ENCODE assay signal across 8 mouse cellular contexts in genomic region chr3:89437269-89437668, GRCm38 (mm10). TPM values are rescaled to one million over a fixed set of nuclear protein-coding genes. Genes with fewer than 3 reads are reported as not detected.
A peak's percentile ranks its signal among the peaks of the same experiment; 100 is the strongest.
DNase-seq lines count a peak whose midpoint lies in the region; ATAC-seq and TF ChIP-seq lines count a peak whose summit lies in the region.

No protein-coding gene starts in this region.

- 36% methylated on average over 5 of the region's 5 CpGs for WGBS in heart, embryonic 10.5 days
- 18% methylated on average over 5 of the region's 5 CpGs for WGBS in forebrain, embryonic 14.5 days
- 31% methylated on average over 5 of the region's 5 CpGs for WGBS in kidney, postnatal 0 days

- H3K9me3 ChIP-seq in heart, embryonic 10.5 days = no peaks in the 10 kb centered on the region
- no peaks in the 10 kb centered on the region for H3K9me3 ChIP-seq in G1E (replicated peaks)
- H3K9me3 ChIP-seq in forebrain, embryonic 14.5 days (replicated peaks; ENCODE audit: control insufficient read depth, low read length) = no peaks in the 10 kb centered on the region
- H3K9me3 ChIP-seq in kidney, postnatal 0 days (replicated peaks; ENCODE audit: low read length) = no peaks in the 10 kb centered on the region

- no peak for ATAC-seq in G1E (ENCODE audit: extremely low read depth, insufficient number of reproducible peaks, low FRiP score, poor library complexity, severe bottlenecking)
- ATAC-seq in forebrain, embryonic 14.5 days = peak; percentile 66
- no peak for ATAC-seq in kidney, postnatal 0 days (replicated peaks; ENCODE audit: low FRiP score, low read depth)
- peak; percentile 38 for ATAC-seq in megakaryocyte progenitor cell, adult 5-6 weeks (replicated peaks; ENCODE audit: poor library complexity)

- H3K9ac ChIP-seq in forebrain, embryonic 14.5 days (ENCODE audit: low read length) = peak overlapping the region; percentile 30
- H3K9ac ChIP-seq in kidney, postnatal 0 days (ENCODE audit: low read depth, low read length) = peak overlapping the region; percentile 59; the same call in 1 of the 2 replicates

- no peaks in the 10 kb centered on the region for H3K27me3 ChIP-seq in heart, embryonic 10.5 days (ENCODE audit: insufficient read depth, poor library complexity, severe bottlenecking)
- H3K27me3 ChIP-seq in G1E (ENCODE audit: insufficient read depth, low read length) = no peaks in the 10 kb centered on the region
- H3K27me3 ChIP-seq in forebrain, embryonic 14.5 days (replicated peaks; ENCODE audit: control insufficient read depth, insufficient read depth, low read length) = no peaks in the 10 kb centered on the region
- H3K27me3 ChIP-seq in kidney, postnatal 0 days (ENCODE audit: insufficient read depth, low read length) = no peaks in the 10 kb centered on the region

- peaks cover 38% of the 10 kb centered on the region for H3K4me1 ChIP-seq in heart, embryonic 10.5 days
- peaks cover 46% of the 10 kb centered on the region for H3K4me1 ChIP-seq in G1E (ENCODE audit: insufficient read depth, low read depth, low read length)
- H3K4me1 ChIP-seq in forebrain, embryonic 14.5 days (ENCODE audit: control insufficient read depth, insufficient read depth, low read length) = peaks cover 3% of the 10 kb centered on the region; the same call in 1 of the 2 replicates
- peaks cover 6% of the 10 kb centered on the region for H3K4me1 ChIP-seq in kidney, postnatal 0 days (replicated peaks; ENCODE audit: insufficient read depth, low read length)

- no peak for DNase-seq in heart, embryonic 10.5 days (ENCODE audit: low spot score)
- DNase-seq in heart, adult 8-10 months (ENCODE audit: low spot score) = no peak
- peak; percentile 8 for DNase-seq in G1E (ENCODE audit: low spot score)
- DNase-seq in forebrain, embryonic 14.5 days (ENCODE audit: low spot score) = peak; percentile 31
- no peak for DNase-seq in kidney, postnatal 0 days (ENCODE audit: low spot score)
- DNase-seq in c-Kit-positive CD71-positive TER-119-positive erythroid progenitor cells, embryonic 14.5 days (ENCODE audit: low spot score) = no peak
- no peak for DNase-seq in urinary bladder, postnatal 14 days (ENCODE audit: low spot score)

- peak overlapping the region; percentile 92 for H3K27ac ChIP-seq in heart, embryonic 10.5 days
- H3K27ac ChIP-seq in forebrain, embryonic 14.5 days (ENCODE audit: low read depth, low read length) = no peak overlapping the region
- peak overlapping the region; percentile 87 for H3K27ac ChIP-seq in kidney, postnatal 0 days

- no peak for TF ChIP-seq CTCF in G1E (IDR thresholded peaks at IDR 0.05; ENCODE audit: low read depth, low read length)
- no peak for TF ChIP-seq CTCF in kidney, postnatal 0 days (IDR thresholded peaks at IDR 0.05; ENCODE audit: low read depth)

- H3K4me3 ChIP-seq in heart, embryonic 10.5 days = peak overlapping the region; percentile 71
- H3K4me3 ChIP-seq in G1E (ENCODE audit: low read depth, low read length) = peak overlapping the region; percentile 68
- H3K4me3 ChIP-seq in forebrain, embryonic 14.5 days (ENCODE audit: low read depth, low read length) = peak overlapping the region; percentile 26; the same call in 1 of the 2 replicates
- H3K4me3 ChIP-seq in kidney, postnatal 0 days (replicated peaks; ENCODE audit: low read depth, low read length) = peak overlapping the region; percentile 47

- H3K36me3 ChIP-seq in heart, embryonic 10.5 days = peaks cover 46% of the 10 kb centered on the region
- H3K36me3 ChIP-seq in G1E (replicated peaks) = peaks cover 67% of the 10 kb centered on the region
- H3K36me3 ChIP-seq in forebrain, embryonic 14.5 days (ENCODE audit: control insufficient read depth, insufficient read depth, low read length) = peaks cover 29% of the 10 kb centered on the region
- H3K36me3 ChIP-seq in kidney, postnatal 0 days (ENCODE audit: insufficient read depth, low read length) = peaks cover 15% of the 10 kb centered on the region

- peak overlapping the region; percentile 52 for H3K4me2 ChIP-seq in forebrain, embryonic 14.5 days (ENCODE audit: low read length)
- peak overlapping the region; percentile 77 for H3K4me2 ChIP-seq in kidney, postnatal 0 days (ENCODE audit: low read length)

RNA-seq across cellular contexts. Expression of gene Pbxip1, which starts 0.8 kb away (rescaled TPM):
- polyA plus RNA-seq in heart, embryonic 10.5 days (2016; fragmentation: Nextera tagmentation; extraction: Ambion mirVana) = 46.5 and 68.4 TPM in 2 replicates
- 10 to 100 TPM; 67.8 to 74.7 (median 71.2) TPM for total RNA-seq in heart, adult 8-10 months (2022)
- 9.0 and 12.1 TPM in 2 replicates for total RNA-seq in G1E (2014; fragmentation: Nextera tagmentation)
- 15.0 and 16.4 TPM in 2 replicates for total RNA-seq in G1E (2017)
- 8.3 and 9.0 TPM in 2 replicates for polyA plus RNA-seq in G1E (2012)
- polyA plus RNA-seq in forebrain, embryonic 14.5 days (2014; fragmentation: Nextera tagmentation; extraction: Ambion mirVana) = 7.7 and 8.3 TPM in 2 replicates
- 65.2 and 67.1 TPM in 2 replicates for polyA plus RNA-seq in kidney, postnatal 0 days (2015; fragmentation: Nextera tagmentation; extraction: Ambion mirVana)
- total RNA-seq in megakaryocyte progenitor cell, adult 5-6 weeks (2015) = 5.2 and 6.1 TPM in 2 replicates
- total RNA-seq in megakaryocyte progenitor cell, adult 5-6 weeks (2017) = 13.4 and 15.0 TPM in 2 replicates

RNA-seq across cellular contexts. Expression of gene Pygo2, which starts 7.3 kb away (rescaled TPM):
- polyA plus RNA-seq in heart, embryonic 10.5 days (2016; fragmentation: Nextera tagmentation; extraction: Ambion mirVana) = 28.2 and 35.9 TPM in 2 replicates
- 10 to 100 TPM; 13.3 to 17.9 (median 14.9) TPM for total RNA-seq in heart, adult 8-10 months (2022)
- total RNA-seq in G1E (2014; fragmentation: Nextera tagmentation) (30.9 and 62.1 TPM in 2 replicates), G1E (2017) (20.9 and 22.2 TPM in 2 replicates)
- 201 and 246 TPM in 2 replicates for polyA plus RNA-seq in G1E (2012)
- 35.2 and 41.1 TPM in 2 replicates for polyA plus RNA-seq in forebrain, embryonic 14.5 days (2014; fragmentation: Nextera tagmentation; extraction: Ambion mirVana)
- 29.2 and 30.3 TPM in 2 replicates for polyA plus RNA-seq in kidney, postnatal 0 days (2015; fragmentation: Nextera tagmentation; extraction: Ambion mirVana)
- total RNA-seq in megakaryocyte progenitor cell, adult 5-6 weeks (2015) = 18.9 and 25.2 TPM in 2 replicates
- total RNA-seq in megakaryocyte progenitor cell, adult 5-6 weeks (2017) = 11.8 and 12.8 TPM in 2 replicates

RNA-seq across cellular contexts. Expression of gene Pmvk, which starts 17.1 kb away (rescaled TPM):
- 64.3 and 70.4 TPM in 2 replicates for polyA plus RNA-seq in heart, embryonic 10.5 days (2016; fragmentation: Nextera tagmentation; extraction: Ambion mirVana)
- total RNA-seq in heart, adult 8-10 months (2022) = 1 to 10 TPM; 5.5 to 8.6 (median 7.5) TPM
- 12.1 and 17.8 TPM in 2 replicates for total RNA-seq in G1E (2014; fragmentation: Nextera tagmentation)
- total RNA-seq in G1E (2017) = 46.6 and 48.1 TPM in 2 replicates
- polyA plus RNA-seq in G1E (2012) = 14.9 and 26.1 TPM in 2 replicates
- polyA plus RNA-seq in forebrain, embryonic 14.5 days (2014; fragmentation: Nextera tagmentation; extraction: Ambion mirVana) = 84.4 and 90.2 TPM in 2 replicates
- polyA plus RNA-seq in kidney, postnatal 0 days (2015; fragmentation: Nextera tagmentation; extraction: Ambion mirVana) = 52.7 and 54.5 TPM in 2 replicates
- total RNA-seq in megakaryocyte progenitor cell, adult 5-6 weeks (2015) = 14.7 and 14.8 TPM in 2 replicates
- 18.8 and 25.3 TPM in 2 replicates for total RNA-seq in megakaryocyte progenitor cell, adult 5-6 weeks (2017)

RNA-seq across cellular contexts. Expression of gene Shc1, which starts 19.0 kb away (rescaled TPM):
- polyA plus RNA-seq in heart, embryonic 10.5 days (2016; fragmentation: Nextera tagmentation; extraction: Ambion mirVana) = 72.2 and 79.5 TPM in 2 replicates
- 10 to 100 TPM; 33.3 to 37.7 (median 36.5) TPM for total RNA-seq in heart, adult 8-10 months (2022)
- total RNA-seq in G1E (2014; fragmentation: Nextera tagmentation) (61.7 and 124 TPM in 2 replicates), G1E (2017) (40.9 and 47.6 TPM in 2 replicates)
- 111 and 118 TPM in 2 replicates for polyA plus RNA-seq in G1E (2012)
- polyA plus RNA-seq in forebrain, embryonic 14.5 days (2014; fragmentation: Nextera tagmentation; extraction: Ambion mirVana) = 9.9 and 11.8 TPM in 2 replicates
- 72.0 and 73.2 TPM in 2 replicates for polyA plus RNA-seq in kidney, postnatal 0 days (2015; fragmentation: Nextera tagmentation; extraction: Ambion mirVana)
- 41.4 and 42.8 TPM in 2 replicates for total RNA-seq in megakaryocyte progenitor cell, adult 5-6 weeks (2015)
- 49.6 and 52.8 TPM in 2 replicates for total RNA-seq in megakaryocyte progenitor cell, adult 5-6 weeks (2017)

RNA-seq across cellular contexts. Expression of gene Cks1b, which starts 19.1 kb away (rescaled TPM):
- 465 and 589 TPM in 2 replicates for polyA plus RNA-seq in heart, embryonic 10.5 days (2016; fragmentation: Nextera tagmentation; extraction: Ambion mirVana)
- 1 to 10 TPM; 3.8 to 5.4 (median 4.2) TPM for total RNA-seq in heart, adult 8-10 months (2022)
- total RNA-seq in G1E (2014; fragmentation: Nextera tagmentation) (92.2 and 99.8 TPM in 2 replicates), G1E (2017) (182 and 184 TPM in 2 replicates)
- 75.1 and 86.2 TPM in 2 replicates for polyA plus RNA-seq in G1E (2012)
- polyA plus RNA-seq in forebrain, embryonic 14.5 days (2014; fragmentation: Nextera tagmentation; extraction: Ambion mirVana) = 200 and 269 TPM in 2 replicates
- polyA plus RNA-seq in kidney, postnatal 0 days (2015; fragmentation: Nextera tagmentation; extraction: Ambion mirVana) = 315 and 326 TPM in 2 replicates
- 268 TPM in 2 replicates for total RNA-seq in megakaryocyte progenitor cell, adult 5-6 weeks (2015)
- total RNA-seq in megakaryocyte progenitor cell, adult 5-6 weeks (2017) = 171 and 192 TPM in 2 replicates

Comparison
In these comparisons a context has a peak if more than half of its experiments do, and no peak if none do; other contexts are left out.
1. DNase-seq: peak in G1E (single experiment) and forebrain, embryonic 14.5 days (single experiment); none in heart, embryonic 10.5 days (single experiment), heart, adult 8-10 months (single experiment), kidney, postnatal 0 days (single experiment), c-Kit-positive CD71-positive TER-119-positive erythroid progenitor cells, embryonic 14.5 days (single experiment) and urinary bladder, postnatal 14 days (single experiment).
2. ATAC-seq: peak in forebrain, embryonic 14.5 days (single experiment) and megakaryocyte progenitor cell, adult 5-6 weeks (single experiment); none in G1E (single experiment) and kidney, postnatal 0 days (single experiment).
3. Peak in every context shown above with its lines, with median percentiles within 50 percentile points of each other: H3K4me3 ChIP-seq.